Mouse (Mus musculus) liver, embryonic 11.5 days (tissue): ENCODE results near the gene Echdc1. TPM values are rescaled to one million over a fixed set of nuclear protein-coding genes. Genes with fewer than 3 reads are reported as not detected.

Experiments used
- ATAC-seq: fragments of 200-750 bp; cut with Nextera tagmentation; replicated peaks from 2 replicates; pipeline ENCODE4 v1.8.0; 2017; ENCODE audit warnings: moderate number of reproducible peaks, mild to moderate bottlenecking, moderate TSS enrichment, moderate library complexity; ENCODE audit not compliant: low FRiP score
- DNase-seq: peaks from one replicate; pipeline ENCODE4 v3.0.0-alpha.2; 2017; ENCODE audit warnings: low spot score
- H3K27ac ChIP-seq: fragments of 300-500 bp; sonication (generic); 2 replicates; pipeline ENCODE4 v1.5.1; 2014; ENCODE audit warnings: mild to moderate bottlenecking, low read depth, low read length, control low read depth
- H3K27me3 ChIP-seq: fragments of 300-500 bp; sonication (generic); replicated peaks from 2 replicates; pipeline ENCODE4 v1.6.1; 2014; ENCODE audit warnings: low read length, mixed read lengths; ENCODE audit not compliant: control insufficient read depth, insufficient read depth
- H3K36me3 ChIP-seq: fragments of 300-500 bp; sonication (generic); 2 replicates; pipeline ENCODE4 v1.6.1; 2014; ENCODE audit warnings: mild to moderate bottlenecking, low read length, moderate library complexity, mixed read lengths; ENCODE audit not compliant: control insufficient read depth, insufficient read depth
- H3K4me1 ChIP-seq: fragments of 300-500 bp; sonication (generic); replicated peaks from 2 replicates; pipeline ENCODE4 v1.6.1; 2014; ENCODE audit warnings: low read length, mixed read lengths; ENCODE audit not compliant: control insufficient read depth, insufficient read depth
- H3K4me2 ChIP-seq: fragments of 300-500 bp; sonication (generic); 2 replicates; pipeline ENCODE4 v1.6.1; 2014; ENCODE audit warnings: mild to moderate bottlenecking, control low read depth, moderate library complexity
- H3K4me3 ChIP-seq: fragments of 300-500 bp; sonication (generic); 2 replicates; pipeline ENCODE4 v1.5.1; 2014; ENCODE audit warnings: low read depth, low read length, control low read depth
- H3K9ac ChIP-seq: fragments of 300-500 bp; sonication (generic); 2 replicates; pipeline ENCODE4 v1.6.1; 2014; ENCODE audit warnings: low read depth, low read length, control low read depth
- H3K9me3 ChIP-seq: fragments of 300-500 bp; sonication (generic); 2 replicates; pipeline ENCODE4 v1.6.1; 2016; ENCODE audit warnings: low read length, inconsistent platforms, mixed read lengths; ENCODE audit not compliant: control insufficient read depth
- WGBS: fragments of 180-500 bp; shearing (Covaris S2); extraction: QIAGEN DNeasy Blood & Tissue Kit; methylation state at CpG from one replicate; pipeline ENCODE4 v1.1.7; 2014; 5-methylcytosine and 5-hydroxymethylcytosine counted together
- polyA plus RNA-seq: library from polyadenylated mRNA; unstranded; fragments of >200 nt; fragmentation: Nextera tagmentation; extraction: Ambion mirVana; gene quantifications from 2 replicates; pipeline ENCODE4 v1.2.1, GENCODE M21; 2014

Echdc1 gene
- 32.9 and 38.0 TPM in 2 replicates for polyA plus RNA-seq

- ATAC-seq = peak; percentile 97
- H3K4me3 ChIP-seq = peak within 1 kb of the TSS; percentile 73
- H3K4me1 ChIP-seq = no peaks in the 10 kb centered on the region
- H3K9ac ChIP-seq = peak within 1 kb of the TSS; percentile 73
- H3K27me3 ChIP-seq = no peaks in the 10 kb centered on the region
- H3K27ac ChIP-seq = peak within 1 kb of the TSS; percentile 81
- DNase-seq = peak; percentile 88
- under 1% methylated on average over 47 of the region's 49 CpGs for WGBS
- H3K36me3 ChIP-seq = no peaks in the 10 kb centered on the region
- H3K9me3 ChIP-seq = no peaks in the 10 kb centered on the region
- peak within 1 kb of the TSS; percentile 67 for H3K4me2 ChIP-seq
These were observed at the start of gene Echdc1 for GRCm38 (mm10) chr10:29313064-29313638. Echdc1 (plus strand) TSS chr10:29313166.

GRCm38 (mm10) chr10:29281736-29282135 is 31.2 kb upstream of the Echdc1 start:
- no peaks in the 10 kb centered on the region for H3K4me1 ChIP-seq
- no peak for DNase-seq
- H3K27ac ChIP-seq = no peak overlapping the region
- no peaks in the 10 kb centered on the region for H3K27me3 ChIP-seq
- WGBS = 60% methylated on average over 1 of the region's 1 CpGs
- no peak overlapping the region for H3K4me2 ChIP-seq
- no peak overlapping the region for H3K4me3 ChIP-seq
- no peaks in the 10 kb centered on the region for H3K9me3 ChIP-seq
- H3K9ac ChIP-seq = no peak overlapping the region
- H3K36me3 ChIP-seq = no peaks in the 10 kb centered on the region
- no peak for ATAC-seq

GRCm38 (mm10) chr10:29285757-29286156 is 27.2 kb upstream of the Echdc1 start:
- 79% methylated on average over 1 of the region's 1 CpGs for WGBS
- ATAC-seq (no peak), DNase-seq (no peak)
- H3K4me3 ChIP-seq = no peak overlapping the region
- no peaks in the 10 kb centered on the region for H3K9me3 ChIP-seq
- H3K9ac ChIP-seq = no peak overlapping the region
- H3K27me3 ChIP-seq = no peaks in the 10 kb centered on the region
- H3K36me3 ChIP-seq = no peaks in the 10 kb centered on the region
- no peak overlapping the region for H3K27ac ChIP-seq
- H3K4me2 ChIP-seq = no peak overlapping the region
- H3K4me1 ChIP-seq = no peaks in the 10 kb centered on the region

- 86% methylated on average over 4 of the region's 4 CpGs for WGBS
- H3K4me1 ChIP-seq = no peaks in the 10 kb centered on the region
- H3K27me3 ChIP-seq = no peaks in the 10 kb centered on the region
- H3K36me3 ChIP-seq = no peaks in the 10 kb centered on the region
- ATAC-seq = no peak
- no peak overlapping the region for H3K27ac ChIP-seq
- no peak overlapping the region for H3K9ac ChIP-seq
- DNase-seq = no peak
- H3K9me3 ChIP-seq = no peaks in the 10 kb centered on the region
- no peak overlapping the region for H3K4me3 ChIP-seq
- H3K4me2 ChIP-seq = no peak overlapping the region
These were observed 10.7 kb upstream of the Echdc1 start for GRCm38 (mm10) chr10:29302230-29302629.

GRCm38 (mm10) chr10:29311480-29312219 is 1.3 kb upstream of the Echdc1 start:
- 82% methylated on average over 4 of the region's 4 CpGs for WGBS
- H3K9me3 ChIP-seq = no peaks in the 10 kb centered on the region
- no peak for ATAC-seq
- H3K4me1 ChIP-seq = no peaks in the 10 kb centered on the region
- no peaks in the 10 kb centered on the region for H3K27me3 ChIP-seq
- H3K27ac ChIP-seq = no peak overlapping the region
- DNase-seq = no peak
- peak overlapping the region; percentile 73; the same call in 1 of the 2 replicates for H3K4me3 ChIP-seq
- H3K36me3 ChIP-seq = no peaks in the 10 kb centered on the region
- H3K4me2 ChIP-seq = peak overlapping the region; percentile 67
- H3K9ac ChIP-seq = peak overlapping the region; percentile 10; the same call in 1 of the 2 replicates

- Histone ChIP-seq H3K4me1 (no peaks in the 10 kb centered on the region), H3K27me3 (no peaks in the 10 kb centered on the region), H3K36me3 (no peaks in the 10 kb centered on the region), H3K27ac (no peak overlapping the region), H3K9ac (peak overlapping the region; percentile 73), H3K4me2 (peak overlapping the region; percentile 67), H3K4me3 (peak overlapping the region; percentile 73), H3K9me3 (no peaks in the 10 kb centered on the region)
- 31% methylated on average over 5 of the region's 5 CpGs for WGBS
- DNase-seq = no peak
- no peak for ATAC-seq
These were observed 939 bp downstream of the Echdc1 start for GRCm38 (mm10) chr10:29313905-29314304.

- H3K9ac ChIP-seq = no peak overlapping the region
- H3K27me3 ChIP-seq = no peaks in the 10 kb centered on the region
- H3K4me1 ChIP-seq = no peaks in the 10 kb centered on the region
- no peaks in the 10 kb centered on the region for H3K9me3 ChIP-seq
- H3K36me3 ChIP-seq = no peaks in the 10 kb centered on the region
- 87% methylated on average over 2 of the region's 2 CpGs for WGBS
- DNase-seq (no peak), ATAC-seq (no peak)
- H3K4me2 ChIP-seq = no peak overlapping the region
- H3K27ac ChIP-seq = no peak overlapping the region
- no peak overlapping the region for H3K4me3 ChIP-seq
These were observed 11.9 kb downstream of the Echdc1 start for GRCm38 (mm10) chr10:29324817-29325216.

GRCm38 (mm10) chr10:29333836-29334235 is 20.9 kb downstream of the Echdc1 start:
- no peak overlapping the region for H3K9ac ChIP-seq
- 79% methylated on average over 4 of the region's 4 CpGs for WGBS
- H3K27me3 ChIP-seq = no peaks in the 10 kb centered on the region
- H3K4me1 ChIP-seq = no peaks in the 10 kb centered on the region
- H3K4me3 ChIP-seq = no peak overlapping the region
- DNase-seq = no peak
- no peak overlapping the region for H3K4me2 ChIP-seq
- no peak for ATAC-seq
- no peak overlapping the region for H3K27ac ChIP-seq
- no peaks in the 10 kb centered on the region for H3K36me3 ChIP-seq
- no peaks in the 10 kb centered on the region for H3K9me3 ChIP-seq
